Mouse (Mus musculus) right cerebral cortex, postnatal 14 days (tissue): ENCODE results near the gene Hyal2.
A peak's percentile ranks its signal among the peaks of the same experiment; 100 is the strongest.
"Not testable (repeated sequence)": the region's sequence is repeated elsewhere in the genome, so short reads cannot be mapped to it uniquely, and the experiment has no call there.

Experiments used
- DNase-seq: peaks from one replicate; pipeline ENCODE4 v3.0.0; 2022

Hyal2 gene

GRCm38 (mm10) chr9:107570845-107571244 lies 3.1 kb downstream of the Hyal2 start:
- DNase-seq, result no peak

- DNase-seq, result peak; percentile 5
These were observed 4.0 kb downstream of the Hyal2 start for GRCm38 (mm10) chr9:107571534-107572326.

- DNase-seq, result no peak
These were observed 4.5 kb downstream of the Hyal2 start for GRCm38 (mm10) chr9:107572327-107572662.

GRCm38 (mm10) chr9:107573774-107574173 lies 6.0 kb downstream of the Hyal2 start:
- not testable (repeated sequence) for DNase-seq

GRCm38 (mm10) chr9:107575579-107576356 lies 8.0 kb downstream of the Hyal2 start:
- DNase-seq, result no peak

- peak; percentile 54 for DNase-seq
These were observed 8.8 kb downstream of the Hyal2 start, which contains the start of gene Hyal1 for GRCm38 (mm10) chr9:107576357-107577107. Gene Hyal1, plus strand, starts transcription at chr9:107576927.

- DNase-seq, result no peak
These were observed 10.1 kb downstream of the Hyal2 start for GRCm38 (mm10) chr9:107577871-107578270.

- no peak for DNase-seq
These were observed 10.8 kb downstream of the Hyal2 start, which contains the start of gene Naa80 for GRCm38 (mm10) chr9:107578587-107578986. Gene Naa80, plus strand, starts transcription at chr9:107578887.

- DNase-seq, result no peak
These were observed 11.5 kb downstream of the Hyal2 start for GRCm38 (mm10) chr9:107579023-107579900.

- peak; percentile 75 for DNase-seq
These were observed 13.0 kb downstream of the Hyal2 start, which contains the start of gene Hyal3 for GRCm38 (mm10) chr9:107580501-107581317. Gene Hyal3, plus strand, starts transcription at chr9:107580818.

GRCm38 (mm10) chr9:107581584-107581983 lies 13.8 kb downstream of the Hyal2 start:
- no peak for DNase-seq

- no peak for DNase-seq
These were observed 14.8 kb downstream of the Hyal2 start for GRCm38 (mm10) chr9:107582509-107583062.

GRCm38 (mm10) chr9:107583174-107583573 lies 15.4 kb downstream of the Hyal2 start:
- DNase-seq, result no peak

- DNase-seq, result no peak
These were observed 18.8 kb downstream of the Hyal2 start for GRCm38 (mm10) chr9:107586504-107586903.

- peak; percentile 94 for DNase-seq
These were observed 19.5 kb downstream of the Hyal2 start, which contains the start of gene Ifrd2 for GRCm38 (mm10) chr9:107586974-107587832. Gene Ifrd2, plus strand, starts transcription at chr9:107587642.

GRCm38 (mm10) chr9:107587833-107588639 lies 20.3 kb downstream of the Hyal2 start:
- DNase-seq, result peak; percentile 62

GRCm38 (mm10) chr9:107590058-107590772 lies 22.5 kb downstream of the Hyal2 start:
- DNase-seq, result no peak

GRCm38 (mm10) chr9:107590773-107591060 lies 23.0 kb downstream of the Hyal2 start:
- DNase-seq, result no peak
